Mouse (Mus musculus) kidney, adult 2 months (tissue): ENCODE measurements around the gene Elovl2.

Experiments
- CTCF ChIP-seq: fragments of 200-500 bp; conservative IDR thresholded peaks from 2 replicates; pipeline ENCODE4 v1.5.1; 2011; ENCODE audit warnings: low read depth, mild to moderate bottlenecking, control low read depth, low read length, moderate library complexity, mixed read lengths; ENCODE audit not compliant: insufficient read depth, insufficient read length
- POLR2A ChIP-seq: fragments of 200-500 bp; IDR thresholded peaks from one replicate; pipeline ENCODE4 v1.6.1; 2011; ENCODE audit warnings: low read depth, low read length, control low read depth

GRCm38 (mm10) chr13:41200861-41201260 lies 19.3 kb downstream of the Elovl2 start:
- TF ChIP-seq CTCF (no peak), POLR2A (no peak)
